28 mouse cellular contexts compared by ENCODE assay signal in the genomic region with DNA sequence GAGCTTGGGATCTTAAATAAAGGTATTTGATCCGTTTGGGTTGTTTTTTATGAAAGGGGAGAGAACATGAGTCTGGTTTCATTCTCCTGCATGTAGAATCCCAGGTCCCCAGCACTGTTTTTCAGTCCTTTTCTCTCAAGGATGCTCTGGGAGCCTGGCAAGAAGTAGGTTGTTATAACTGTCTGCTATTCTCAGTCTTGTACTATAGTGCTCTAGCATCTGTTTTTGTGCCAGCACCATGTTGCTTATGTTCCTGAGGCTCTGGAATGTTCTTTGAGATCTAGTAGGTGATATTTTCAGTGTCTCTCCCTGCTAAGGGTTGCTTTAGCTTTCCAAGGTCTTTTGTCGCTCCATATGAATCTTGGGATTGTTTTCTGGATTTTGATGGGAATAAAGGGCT. TPM values are rescaled to one million over a fixed set of nuclear protein-coding genes. Genes with fewer than 3 reads are reported as not detected.
"Had no signal": no experiment of that assay in that cellular context is flagged by ENCODE, and none has a peak within 500 bp of the region (broad histone marks: within the 10 kb centered on the region; RNA-seq: fewer than 3 reads in every experiment).

No protein-coding gene starts in this region.

- H3K36me3 ChIP-seq: embryonic facial prominence, embryonic 10.5 days; embryonic facial prominence, embryonic 12.5 days; embryonic facial prominence, embryonic 13.5 days; embryonic facial prominence, embryonic 15.5 days; forebrain, embryonic 10.5 days; forebrain, embryonic 12.5 days; forebrain, embryonic 15.5 days had no signal

- H3K4me3 ChIP-seq: embryonic facial prominence, embryonic 10.5 days; embryonic facial prominence, embryonic 12.5 days; embryonic facial prominence, embryonic 13.5 days; embryonic facial prominence, embryonic 15.5 days; erythroblast, embryonic 14.5 days; forebrain, embryonic 10.5 days; forebrain, embryonic 12.5 days; forebrain, embryonic 13.5 days; forebrain, embryonic 15.5 days; gastrocnemius, adult 2 months; heart, adult 2 months had no signal

- ATAC-seq: forebrain, embryonic 13.5 days; forebrain, embryonic 14.5 days; forebrain, embryonic 15.5 days; forebrain, embryonic 16.5 days; forebrain, postnatal 0 days had no signal

- H3K9ac ChIP-seq: embryonic facial prominence, embryonic 12.5 days; embryonic facial prominence, embryonic 13.5 days; embryonic facial prominence, embryonic 15.5 days; forebrain, embryonic 12.5 days; forebrain, embryonic 13.5 days; forebrain, embryonic 15.5 days; forebrain, postnatal 0 days had no signal

- H3K27me3 ChIP-seq: embryonic facial prominence, embryonic 12.5 days; embryonic facial prominence, embryonic 13.5 days; embryonic facial prominence, embryonic 15.5 days; forebrain, embryonic 12.5 days; forebrain, embryonic 13.5 days; forebrain, embryonic 15.5 days had no signal

- H3K4me1 ChIP-seq: embryonic facial prominence, embryonic 10.5 days; embryonic facial prominence, embryonic 12.5 days; embryonic facial prominence, embryonic 13.5 days; embryonic facial prominence, embryonic 15.5 days; forebrain, embryonic 10.5 days; forebrain, embryonic 12.5 days; forebrain, embryonic 13.5 days; forebrain, embryonic 15.5 days had no signal

- H3K4me2 ChIP-seq: embryonic facial prominence, embryonic 12.5 days; embryonic facial prominence, embryonic 13.5 days; embryonic facial prominence, embryonic 15.5 days; forebrain, embryonic 12.5 days; forebrain, embryonic 13.5 days; forebrain, embryonic 15.5 days had no signal

- H3K27ac ChIP-seq: embryonic facial prominence, embryonic 10.5 days; embryonic facial prominence, embryonic 12.5 days; embryonic facial prominence, embryonic 13.5 days; embryonic facial prominence, embryonic 15.5 days; forebrain, embryonic 10.5 days; forebrain, embryonic 12.5 days; forebrain, embryonic 13.5 days; forebrain, embryonic 15.5 days; gastrocnemius, adult 2 months; heart, adult 2 months had no signal

- DNase-seq: cerebellum, adult 2 months; cerebellum, adult 8-10 months; cerebellum, adult 9-10 months; cerebellum, adult 9-11 months; cerebellum, postnatal 10 days; cerebellum, postnatal 14 days; cerebellum, postnatal 25 days; embryo, embryonic 11 days; forebrain, postnatal 0 days; gastrocnemius, adult 2 months; gastrocnemius, postnatal 10 days; gastrocnemius, postnatal 14 days; gastrocnemius, postnatal 25 days; gastrocnemius, postnatal 36 days; heart, adult 11 months; heart, adult 18-20 months; heart, adult 2 months had no signal

- H3K9me3 ChIP-seq: embryonic facial prominence, embryonic 10.5 days; embryonic facial prominence, embryonic 12.5 days; embryonic facial prominence, embryonic 13.5 days; embryonic facial prominence, embryonic 15.5 days; forebrain, embryonic 10.5 days; forebrain, embryonic 12.5 days; forebrain, embryonic 13.5 days; forebrain, embryonic 15.5 days had no signal

RNA-seq across cellular contexts. Expression of a gene that starts 38.1 kb away (rescaled TPM):
- polyA plus RNA-seq: erythroblast, embryonic 14.5 days had no signal
